Mouse (Mus musculus) cerebellum, adult 11 months (tissue): ENCODE results near the gene Rhox8.
"Not testable (repeated sequence)": the region's sequence is repeated elsewhere in the genome, so short reads cannot be mapped to it uniquely, and the experiment has no call there.

Experiments
- DNase-seq: peaks from one replicate; pipeline ENCODE4 v3.0.0; 2022

Gene Rhox8

DNA sequence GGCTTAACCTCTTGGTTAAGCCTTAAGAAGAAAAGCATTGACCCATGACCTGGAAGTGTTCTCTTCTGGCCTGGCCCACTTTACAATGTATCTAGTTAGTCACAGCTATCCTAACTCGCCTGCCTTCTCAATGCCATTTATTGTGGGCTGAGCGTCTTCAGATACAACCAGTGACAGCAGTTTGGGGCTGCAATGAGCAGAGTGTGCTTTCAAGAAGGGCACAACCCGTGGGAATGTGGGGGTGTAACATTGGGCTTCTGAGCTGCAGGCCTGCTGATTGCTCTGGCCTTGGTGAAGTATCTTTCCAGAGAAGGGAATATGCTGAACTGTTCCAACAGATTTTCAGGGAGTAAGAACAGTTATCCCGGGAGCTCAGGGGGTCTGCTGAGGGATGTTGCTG, at the start of gene Rhox8:
Gene Rhox8 (minus strand): TSS at position 101 of the 400 bp plus-strand sequence.
- no peak for DNase-seq

DNA sequence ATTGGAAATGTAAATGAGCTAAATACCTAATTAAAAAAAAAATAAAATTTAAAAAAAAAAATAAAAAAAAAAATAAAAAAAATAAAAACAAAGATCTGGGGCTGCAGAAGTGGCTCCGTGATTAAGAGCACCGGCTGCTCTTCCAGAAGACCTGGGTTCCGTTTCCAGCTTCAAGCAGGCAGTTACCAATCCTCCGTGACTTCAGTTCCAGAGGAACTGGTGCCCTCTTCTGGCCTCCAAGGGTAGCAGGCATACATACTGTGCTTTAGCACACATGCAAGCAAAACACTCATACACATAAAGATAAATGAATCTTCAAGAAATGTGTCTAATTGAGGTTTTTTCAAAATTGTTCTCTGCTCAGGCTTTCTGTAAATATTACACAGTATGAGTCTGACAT, 37.6 kb upstream of the Rhox8 start:
- DNase-seq = no peak

DNA sequence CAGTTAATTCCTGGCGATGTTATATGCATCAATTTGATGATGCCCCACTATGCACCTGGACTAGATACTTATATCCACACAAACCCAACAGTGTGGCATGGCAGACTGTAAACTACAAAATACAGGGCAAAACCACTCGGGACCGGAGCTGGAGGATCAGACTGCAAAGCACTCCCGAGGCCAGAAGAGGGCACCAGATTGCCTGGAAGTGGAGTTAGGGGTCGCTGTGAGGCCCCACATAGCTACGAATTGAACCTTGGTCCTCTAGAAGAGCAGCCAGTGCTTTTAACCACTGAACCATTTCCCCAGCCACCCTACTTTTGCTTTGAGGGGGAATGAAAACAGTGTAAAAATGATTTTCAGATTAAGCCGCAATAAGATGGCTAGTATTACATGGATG, 29.8 kb upstream of the Rhox8 start:
- DNase-seq = no peak

DNA sequence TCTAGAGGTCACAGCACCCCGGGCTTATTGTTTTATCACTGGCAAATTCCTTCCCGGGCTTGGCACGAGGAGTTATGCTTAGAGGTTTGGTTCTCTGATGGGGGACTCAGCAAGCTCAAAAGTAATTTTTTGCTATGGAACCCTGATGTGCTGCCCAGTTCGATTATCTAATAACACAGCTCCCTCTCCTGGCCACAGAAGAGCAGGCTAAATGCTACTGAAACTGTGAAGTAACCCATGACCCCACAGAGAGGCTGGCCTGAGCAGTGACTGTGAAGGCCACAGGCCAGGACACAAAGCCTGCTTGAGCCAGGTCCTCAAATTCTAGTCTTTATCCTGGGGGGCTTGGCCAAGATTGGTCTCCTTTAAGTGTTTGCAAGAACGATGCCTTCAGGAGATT, 25.0 kb upstream of the Rhox8 start:
- no peak for DNase-seq

DNA sequence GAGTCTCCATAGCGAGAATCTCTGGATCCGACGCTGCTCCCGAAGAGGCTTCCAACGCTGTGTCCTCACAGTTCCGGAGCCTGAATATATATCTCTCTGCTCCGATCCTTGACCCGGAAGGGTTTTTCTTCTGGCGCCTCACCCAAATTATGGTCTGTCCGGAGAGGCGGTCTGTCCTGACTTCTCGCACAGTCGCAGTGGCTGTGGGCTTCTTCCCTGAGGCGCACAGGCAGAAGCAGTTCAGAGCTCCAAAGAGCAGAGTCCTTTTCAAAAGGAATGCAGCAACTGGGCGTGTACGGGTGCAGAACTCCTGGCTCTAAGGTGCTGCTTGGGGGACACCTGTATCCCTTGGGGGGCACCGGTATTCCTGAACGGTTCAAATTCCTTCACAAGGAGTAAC, 22.9 kb upstream of the Rhox8 start, which contains the start of gene Rhox9:
Gene Rhox9 (minus strand): TSS at position 101 of the 400 bp plus-strand sequence.
- DNase-seq = not testable (repeated sequence)

DNA sequence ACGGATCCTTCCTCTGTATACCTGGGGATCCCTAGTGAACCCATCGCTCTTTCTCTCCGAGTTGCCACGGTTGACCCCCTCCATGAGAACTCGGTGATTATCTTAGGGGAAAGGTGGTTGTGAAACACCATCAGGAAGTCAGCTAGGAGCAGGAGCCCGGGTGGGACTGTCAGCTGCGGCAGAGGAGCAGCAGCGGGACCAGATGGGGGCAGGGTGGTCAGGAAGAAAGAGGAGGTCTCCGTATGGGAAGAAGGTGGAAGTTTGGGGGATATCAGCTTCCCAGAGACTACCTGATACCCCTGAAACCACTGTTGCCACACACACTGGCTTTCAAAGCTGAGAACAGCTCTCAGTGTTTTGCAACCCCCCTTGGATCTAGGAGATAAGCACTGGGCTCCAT, 18.4 kb upstream of the Rhox8 start, which contains the start of gene Rhox7b:
Gene Rhox7b (minus strand): TSS at position 101 of the 400 bp plus-strand sequence.
- DNase-seq = not testable (repeated sequence)

DNA sequence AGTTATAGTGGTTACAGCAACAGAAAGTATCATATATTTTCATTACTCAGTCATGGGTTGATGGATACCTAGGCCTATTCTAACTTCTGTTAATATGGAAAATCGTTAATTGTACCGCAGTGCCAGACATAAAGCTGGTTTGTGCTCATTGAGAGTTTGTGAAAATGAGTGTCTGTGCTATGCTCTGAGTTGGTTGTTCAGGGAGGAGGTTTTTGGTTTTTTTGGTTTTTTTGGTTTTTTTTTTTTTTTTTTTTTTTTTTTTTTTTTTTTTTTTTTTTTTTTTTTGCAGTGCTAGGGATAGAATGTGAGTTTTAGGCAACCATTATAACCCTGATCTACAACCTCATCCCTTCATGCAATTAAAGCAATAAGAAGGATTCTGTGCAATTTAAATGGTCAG, 7.1 kb downstream of the Rhox8 start:
- no peak for DNase-seq

DNA sequence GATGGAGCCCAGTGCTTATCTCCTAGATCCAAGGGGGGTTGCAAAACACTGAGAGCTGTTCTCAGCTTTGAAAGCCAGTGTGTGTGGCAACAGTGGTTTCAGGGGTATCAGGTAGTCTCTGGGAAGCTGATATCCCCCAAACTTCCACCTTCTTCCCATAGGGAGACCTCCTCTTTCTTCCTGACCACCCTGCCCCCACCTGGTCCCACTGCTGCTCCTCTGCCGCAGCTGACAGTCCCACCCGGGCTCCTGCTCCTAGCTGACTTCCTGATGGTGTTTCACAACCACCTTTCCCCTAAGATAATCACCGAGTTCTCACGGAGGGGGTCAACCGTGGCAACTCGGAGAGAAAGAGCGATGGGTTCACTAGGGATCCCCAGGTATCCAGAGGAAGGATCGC, 47.4 kb downstream of the Rhox8 start, which contains the start of gene Rhox7a:
Gene Rhox7a (plus strand): TSS at position 301 of the 400 bp plus-strand sequence.
- DNase-seq = not testable (repeated sequence)

DNA sequence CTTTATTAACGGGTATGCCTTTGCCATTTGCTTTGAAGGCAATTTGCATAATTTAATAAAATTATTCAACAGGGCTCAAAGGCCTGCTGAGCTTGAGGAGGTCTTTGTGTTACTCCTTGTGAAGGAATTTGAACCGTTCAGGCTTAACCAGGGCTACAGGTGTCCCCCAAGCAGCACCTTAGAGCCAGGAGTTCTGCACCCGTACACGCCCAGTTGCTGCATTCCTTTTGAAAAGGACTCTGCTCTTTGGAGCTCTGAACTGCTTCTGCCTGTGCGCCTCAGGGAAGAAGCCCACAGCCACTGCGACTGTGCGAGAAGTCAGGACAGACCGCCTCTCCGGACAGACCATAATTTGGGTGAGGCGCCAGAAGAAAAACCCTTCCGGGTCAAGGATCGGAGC, 52.1 kb downstream of the Rhox8 start, which contains the start of gene Rhox6:
Gene Rhox6 (plus strand): TSS at position 301 of the 400 bp plus-strand sequence.
- not testable (repeated sequence) for DNase-seq
